Mouse (Mus musculus): ENCODE data around the gene Ypel3.
"Not testable (repeated sequence)": the region's sequence is repeated elsewhere in the genome, so short reads cannot be mapped to it uniquely, and the experiment has no call there.

Ypel3 gene

DNA sequence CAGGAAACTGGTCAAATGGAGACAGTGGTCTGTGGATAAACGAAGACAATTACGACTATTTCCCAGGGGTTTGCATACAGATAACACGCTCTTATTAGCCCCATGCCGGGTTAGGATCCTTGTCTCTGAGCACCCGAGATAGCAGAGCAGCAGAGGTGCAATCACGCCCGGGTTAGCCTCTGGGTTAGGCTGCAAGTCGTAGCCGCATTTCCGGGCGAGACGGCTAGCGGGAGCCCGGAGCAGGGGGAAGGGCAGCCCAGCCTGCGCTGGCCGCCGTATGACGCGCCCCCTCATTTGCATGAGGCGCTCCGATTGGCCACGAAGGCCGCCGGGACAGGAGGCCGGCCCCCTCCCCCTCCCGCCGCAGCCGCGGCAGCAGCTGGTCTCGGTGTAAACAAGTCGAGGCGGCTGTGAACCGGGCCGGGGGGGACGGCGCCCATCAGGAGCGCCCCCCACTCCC is at the start of gene Ypel3:
Gene Ypel3, plus strand, starts transcription at position 358 of the 460 bp plus-strand sequence.
- peak; percentile 98 to 99 for DNase-seq

DNA sequence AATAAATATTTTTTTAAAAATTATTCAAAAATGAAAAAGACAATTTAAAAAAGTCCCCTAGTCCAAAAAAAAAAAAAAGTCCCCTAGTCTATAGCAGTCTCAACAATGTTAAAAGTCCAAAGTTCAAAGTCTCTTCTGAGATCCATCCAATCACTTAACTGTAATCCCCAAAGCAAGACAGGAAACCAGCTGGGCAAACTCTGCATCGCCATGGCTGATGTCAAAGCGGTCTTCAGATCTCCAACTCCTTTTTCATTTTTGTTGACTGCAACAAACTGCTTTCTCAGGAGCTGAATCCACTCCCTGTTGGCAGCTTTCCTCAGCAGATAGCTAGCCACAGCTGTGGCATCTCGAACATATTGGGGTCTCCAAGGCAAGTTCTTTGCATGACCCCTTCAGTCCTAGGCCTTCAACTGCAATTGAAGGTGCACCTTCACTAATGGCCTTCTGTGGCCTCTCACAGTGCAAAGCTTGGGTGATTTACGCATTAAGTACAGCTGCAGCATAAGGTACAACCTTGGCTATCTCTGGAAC is 46.4 kb upstream of the Ypel3 start:
- DNase-seq = not testable (repeated sequence)

DNA sequence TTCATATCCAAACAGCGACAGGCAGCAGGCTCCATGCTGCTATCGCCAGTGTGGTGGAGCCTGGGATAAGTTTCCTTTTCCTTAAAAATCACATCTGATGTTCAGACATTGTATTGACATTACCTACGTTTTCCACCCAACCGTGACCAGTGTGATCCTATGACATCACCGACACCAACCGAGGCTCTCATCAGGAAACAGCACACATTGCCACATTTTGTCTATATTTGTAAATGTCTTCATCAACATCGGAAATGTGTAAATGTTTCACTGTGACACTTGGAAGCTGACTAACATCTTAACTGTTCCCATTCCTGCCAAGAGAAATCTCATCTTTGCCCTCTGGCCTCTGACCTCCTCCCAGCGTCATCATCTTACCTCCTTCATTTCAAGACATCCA is 40.6 kb upstream of the Ypel3 start:
- no peak for DNase-seq

- DNase-seq = no peak
Measured at GRCm38 (mm10) chr7:126739551-126739950, 37.2 kb upstream of the Ypel3 start.

GRCm38 (mm10) chr7:126740132-126740735 is 36.5 kb upstream of the Ypel3 start:
- DNase-seq = no peak

DNA sequence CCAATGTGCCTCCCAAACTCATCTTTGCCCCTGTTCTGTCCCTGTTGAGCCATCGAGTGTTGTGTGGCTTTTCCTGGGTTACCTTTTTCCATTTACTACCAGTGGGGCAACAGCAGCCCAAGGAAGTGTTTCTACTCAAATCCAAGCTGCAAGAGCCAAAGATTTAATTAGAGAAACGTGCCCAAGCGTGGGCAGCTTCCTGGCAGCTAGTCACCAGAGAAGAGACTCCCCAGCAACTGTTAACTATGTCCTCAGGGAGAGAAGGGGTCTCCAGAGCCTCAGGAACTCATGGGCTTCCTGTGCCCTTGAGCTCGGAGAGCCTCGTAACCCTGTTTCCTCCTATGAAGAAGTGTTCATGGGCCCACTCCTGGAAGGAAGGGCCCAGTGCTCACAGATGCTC is 35.8 kb upstream of the Ypel3 start:
- no peak for DNase-seq

GRCm38 (mm10) chr7:126741452-126741851 is 35.3 kb upstream of the Ypel3 start:
- no peak for DNase-seq

DNA sequence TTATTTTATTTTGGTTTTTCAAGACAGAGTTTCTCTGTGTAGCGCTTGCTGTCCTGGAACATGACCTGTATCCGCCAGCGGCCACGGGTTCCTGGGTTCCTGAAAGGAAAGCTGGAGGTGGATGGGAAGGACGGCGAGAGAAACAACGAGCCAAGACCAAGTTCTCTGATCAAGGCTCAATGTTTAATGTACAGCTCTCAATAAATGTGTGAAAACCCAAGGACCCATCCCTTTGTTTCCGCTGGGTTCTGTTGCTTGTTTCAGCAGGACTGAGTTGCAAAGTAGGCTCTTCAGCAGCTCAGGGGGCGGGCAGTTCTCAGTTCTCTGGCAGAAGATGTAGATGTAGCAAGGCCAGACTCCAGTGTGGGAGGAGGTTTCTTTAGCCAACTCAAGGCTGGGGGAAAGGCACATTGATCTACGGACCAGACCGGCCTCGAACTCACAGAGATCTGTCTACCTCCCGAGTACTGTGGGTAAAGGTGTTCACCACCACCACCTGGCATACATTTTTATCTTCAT is 34.7 kb upstream of the Ypel3 start:
- DNase-seq = no peak

- DNase-seq = peak in 1 of 2 experiments; percentile 16
Measured at GRCm38 (mm10) chr7:126746066-126746465, 30.7 kb upstream of the Ypel3 start.

- peak in 1 of 2 experiments; percentile 16 for DNase-seq
Measured at GRCm38 (mm10) chr7:126746798-126747197, 30.0 kb upstream of the Ypel3 start.

- no peak for DNase-seq
Measured at GRCm38 (mm10) chr7:126748824-126749223, 27.9 kb upstream of the Ypel3 start.

GRCm38 (mm10) chr7:126749582-126750343 is 27.0 kb upstream of the Ypel3 start:
- no peak for DNase-seq

GRCm38 (mm10) chr7:126754866-126755265 is 21.9 kb upstream of the Ypel3 start:
- peak; percentile 87 to 90 for DNase-seq

DNA sequence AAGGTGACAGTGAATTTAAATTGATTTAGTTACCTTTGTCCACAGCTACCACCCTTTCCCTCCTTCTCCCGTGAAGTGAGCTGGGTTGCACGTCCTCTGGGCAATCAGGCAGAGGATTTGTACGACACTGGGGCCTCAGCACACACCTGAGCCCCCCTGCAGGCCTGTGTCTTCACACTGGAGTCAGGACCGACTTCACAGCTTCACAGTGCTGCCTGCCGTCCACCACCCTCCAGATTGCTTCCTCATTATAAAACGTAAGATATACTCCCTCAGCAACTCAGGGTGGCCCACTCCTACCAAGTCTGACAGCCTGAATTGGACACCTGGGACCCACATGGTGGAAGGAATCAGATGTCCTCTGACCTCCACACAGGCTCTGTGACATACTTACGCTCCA is 18.2 kb upstream of the Ypel3 start:
- no peak for DNase-seq

DNA sequence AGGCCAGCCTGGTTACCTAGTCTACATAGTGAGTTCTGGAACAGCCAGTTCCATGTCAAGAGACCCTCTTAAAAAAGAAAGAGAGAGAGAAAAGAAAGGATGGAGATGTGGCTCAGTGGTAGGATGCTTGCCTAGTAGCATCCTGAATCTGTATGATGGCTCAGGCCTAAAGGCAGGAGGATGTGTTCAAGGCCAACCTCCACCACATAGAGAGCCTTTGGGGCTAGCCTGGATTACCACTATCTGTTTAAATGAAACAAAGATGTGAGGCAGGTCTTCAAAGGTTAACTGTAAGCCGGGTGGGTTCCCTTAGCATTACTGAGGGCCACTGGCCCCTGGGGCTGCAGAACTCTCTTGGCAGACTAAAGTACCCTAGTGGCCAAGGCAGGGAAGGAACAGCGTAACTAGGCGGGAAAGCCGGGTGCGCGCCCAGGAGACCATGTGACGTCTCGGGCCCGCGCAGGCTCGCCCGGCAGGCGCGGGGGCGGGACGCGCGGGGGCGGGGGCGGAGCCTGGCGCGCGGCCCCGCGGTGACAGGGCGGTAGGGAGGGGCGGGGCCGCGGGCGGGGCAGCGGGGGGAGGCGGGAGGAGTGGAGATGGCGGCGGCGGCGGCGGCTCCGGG is 17.6 kb upstream of the Ypel3 start, which contains the start of gene Mapk3:
Gene Mapk3, plus strand, starts transcription at position 552 of the 622 bp plus-strand sequence.
- DNase-seq = peak; percentile 93

DNA sequence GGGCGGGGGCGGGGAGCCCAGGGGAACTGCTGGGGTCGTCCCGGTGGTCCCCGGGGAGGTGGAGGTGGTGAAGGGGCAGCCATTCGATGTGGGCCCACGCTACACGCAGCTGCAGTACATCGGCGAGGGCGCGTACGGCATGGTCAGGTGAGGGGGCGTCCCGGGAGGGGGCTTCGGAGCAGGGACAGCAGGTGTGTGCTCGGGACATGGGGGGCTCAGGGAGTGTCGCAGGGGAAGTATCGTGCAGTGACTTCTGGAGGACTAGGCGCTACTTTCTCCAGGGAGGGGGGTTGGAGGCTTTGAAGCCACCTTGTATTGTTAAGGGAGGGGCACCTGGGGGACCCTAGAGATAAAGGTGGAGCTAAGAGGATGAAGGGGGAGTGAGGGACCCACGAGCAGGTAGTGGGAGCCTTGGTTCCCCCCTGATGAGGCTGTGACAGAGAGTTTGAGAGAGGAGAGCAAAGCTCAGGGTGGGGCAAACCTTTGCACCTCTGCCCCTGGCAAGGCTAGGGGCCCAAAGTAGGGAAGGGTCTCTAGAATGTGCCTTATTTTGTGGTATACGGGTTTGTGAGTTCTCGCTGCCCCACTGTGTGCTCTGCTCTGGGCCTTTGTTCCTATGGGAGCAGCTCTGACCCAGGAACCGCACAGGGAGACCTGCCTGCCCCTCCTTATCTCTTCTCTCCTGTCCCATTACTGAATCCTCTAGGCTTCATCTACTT is 16.9 kb upstream of the Ypel3 start:
- no peak for DNase-seq

DNA sequence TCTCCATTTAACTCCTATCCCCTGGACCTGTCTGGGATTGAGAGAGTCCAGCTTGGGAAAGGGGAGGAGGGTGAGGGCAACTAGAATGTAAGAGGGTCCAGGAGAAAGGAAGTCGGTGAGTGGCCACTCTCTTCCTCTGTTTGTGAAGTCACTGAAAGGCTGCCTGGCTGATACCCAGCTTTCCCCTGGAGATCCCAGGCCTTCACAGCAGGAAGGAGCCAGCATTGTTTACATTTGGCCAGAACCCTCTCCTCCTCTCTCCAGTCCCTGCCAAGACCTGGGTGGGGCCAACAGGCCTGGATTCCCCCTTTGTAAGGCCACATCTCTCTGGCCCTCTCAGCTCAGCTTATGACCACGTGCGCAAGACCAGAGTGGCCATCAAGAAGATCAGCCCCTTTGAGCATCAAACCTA is 16.4 kb upstream of the Ypel3 start:
- DNase-seq = peak; percentile 75 to 79

- no peak for DNase-seq
Measured at GRCm38 (mm10) chr7:126760956-126761355, 15.8 kb upstream of the Ypel3 start.

DNA sequence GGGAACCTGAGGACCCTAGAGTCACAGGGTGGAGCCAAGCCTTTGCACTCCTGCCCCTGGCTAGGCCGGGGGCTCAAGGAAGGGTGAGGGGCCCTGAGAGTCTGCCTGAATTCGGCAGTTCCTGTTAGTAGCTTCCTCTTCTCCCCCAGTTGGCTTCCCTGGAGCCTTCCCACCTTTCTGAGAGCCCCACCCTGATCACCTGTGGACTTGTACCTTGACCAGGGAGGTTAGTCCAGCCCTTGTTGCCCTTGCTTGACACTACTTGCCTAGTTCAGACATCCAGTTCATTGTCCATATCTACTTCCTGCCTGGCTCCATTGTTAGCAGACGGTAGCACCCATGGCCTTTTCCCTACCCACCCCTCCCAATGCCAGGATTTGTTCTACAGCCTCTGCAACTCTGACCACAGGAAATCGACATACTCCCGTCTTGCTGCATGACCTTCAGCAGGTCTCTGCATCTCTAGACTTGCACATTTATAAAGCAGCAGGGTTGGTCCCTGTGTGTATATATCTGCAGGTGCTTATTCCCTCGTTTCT is 15.2 kb upstream of the Ypel3 start:
- no peak for DNase-seq

DNA sequence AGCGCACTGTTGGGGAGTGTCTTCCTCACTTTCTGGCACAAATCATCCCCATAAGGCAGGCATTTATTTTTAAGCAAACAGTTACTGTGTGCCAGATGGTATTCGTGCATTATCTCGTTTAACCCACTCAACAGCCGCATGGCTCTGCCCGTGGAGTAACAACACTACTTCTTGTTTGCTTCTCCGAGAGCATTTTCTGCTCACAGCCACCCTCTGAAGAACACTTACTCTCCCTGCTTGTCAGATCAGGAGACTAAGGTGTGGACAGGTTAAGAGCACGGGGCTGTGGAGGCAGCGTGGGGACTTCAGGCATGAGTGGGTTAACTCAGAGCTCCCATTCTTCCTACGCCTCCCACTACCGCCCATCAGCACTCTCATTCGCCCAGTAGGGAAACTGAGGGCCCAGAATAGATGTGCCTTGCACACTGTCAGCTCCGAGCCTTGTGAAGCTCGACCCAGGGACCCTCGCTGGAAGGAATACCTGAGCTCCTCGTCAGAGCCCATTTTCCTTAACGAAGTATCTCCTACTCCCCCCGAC is 14.2 kb upstream of the Ypel3 start:
- DNase-seq = no peak

DNA sequence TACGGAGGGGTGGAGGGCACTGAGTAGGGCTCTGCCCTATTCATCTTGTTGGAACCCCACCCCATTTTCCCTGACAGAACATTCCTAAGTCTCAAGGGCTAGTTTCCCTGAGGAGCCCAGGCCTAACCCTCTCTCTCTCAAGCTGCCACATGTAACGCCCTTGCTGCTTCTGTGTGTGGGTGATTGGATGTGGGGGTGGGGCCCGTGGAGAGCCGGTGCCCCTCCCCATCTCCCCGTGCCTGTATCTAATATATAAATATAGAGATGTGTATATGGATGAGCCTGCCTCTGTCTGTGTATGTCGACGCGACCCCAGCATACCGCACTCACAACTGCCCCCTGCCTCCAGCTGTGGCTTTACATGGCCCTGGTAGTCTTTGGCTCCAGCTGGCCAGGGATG is 11.2 kb upstream of the Ypel3 start:
- DNase-seq = no peak

DNA sequence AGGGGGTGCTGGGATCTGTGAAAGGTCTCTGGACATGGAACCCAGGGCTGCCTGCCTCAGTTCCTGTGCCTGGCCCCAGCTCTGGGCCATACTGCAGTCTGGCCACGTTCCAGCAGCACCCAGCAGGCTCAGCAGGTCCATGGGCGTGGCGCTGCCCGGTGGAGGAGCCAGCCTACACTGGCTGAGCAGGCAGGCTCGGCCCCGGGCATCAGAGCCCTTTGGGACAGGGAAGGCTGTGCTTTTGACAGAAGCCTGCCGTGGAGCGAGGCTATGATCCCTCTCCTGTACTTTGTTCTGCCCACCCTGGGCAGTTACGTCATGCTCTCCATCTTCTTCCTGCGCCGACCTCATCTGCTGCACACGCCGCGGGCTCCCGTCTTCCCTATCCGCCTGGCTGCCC is 10.6 kb upstream of the Ypel3 start, which contains the start of gene Gdpd3:
Gene Gdpd3, plus strand, starts transcription at position 134 of the 400 bp plus-strand sequence.
- DNase-seq = peak; percentile 68 to 80

Data from kidney, postnatal 36 days (tissue).